Mouse (Mus musculus) retina, adult 2 months (tissue): Measurements from ENCODE around the gene Parp8.

ENCODE experiments used
- DNase-seq: peaks from one replicate; pipeline ENCODE4 v3.0.0-alpha.2; 2012; ENCODE audit warnings: low read depth, low spot score

Gene Parp8

GRCm38 (mm10) chr13:117018676-117019075 is 6.7 kb downstream of the Parp8 start:
- no peak for DNase-seq

GRCm38 (mm10) chr13:117013516-117013915 is 11.8 kb downstream of the Parp8 start:
- no peak for DNase-seq

GRCm38 (mm10) chr13:117012031-117012430 is 13.3 kb downstream of the Parp8 start:
- DNase-seq: no peak

- no peak for DNase-seq
Observed at GRCm38 (mm10) chr13:117010143-117010542, 15.2 kb downstream of the Parp8 start.

- DNase-seq: no peak
Observed at GRCm38 (mm10) chr13:117008021-117009015, 17.0 kb downstream of the Parp8 start.

GRCm38 (mm10) chr13:117007566-117007965 is 17.8 kb downstream of the Parp8 start:
- DNase-seq: no peak

- no peak for DNase-seq
Observed at GRCm38 (mm10) chr13:117006638-117007037, 18.7 kb downstream of the Parp8 start.

- no peak for DNase-seq
Observed at GRCm38 (mm10) chr13:117000493-117000892, 24.8 kb downstream of the Parp8 start.

GRCm38 (mm10) chr13:116991560-116991959 is 33.8 kb downstream of the Parp8 start:
- DNase-seq: no peak

- no peak for DNase-seq
Observed at GRCm38 (mm10) chr13:116990327-116990726, 35.0 kb downstream of the Parp8 start.

- DNase-seq: no peak
Observed at GRCm38 (mm10) chr13:116988706-116989105, 36.6 kb downstream of the Parp8 start.

GRCm38 (mm10) chr13:116988208-116988607 is 37.1 kb downstream of the Parp8 start:
- DNase-seq: no peak

GRCm38 (mm10) chr13:116987284-116987683 is 38.1 kb downstream of the Parp8 start:
- DNase-seq: no peak

- DNase-seq: no peak
Observed at GRCm38 (mm10) chr13:116986658-116987057, 38.7 kb downstream of the Parp8 start.

- no peak for DNase-seq
Observed at GRCm38 (mm10) chr13:116974081-116974860, 51.1 kb downstream of the Parp8 start.

- no peak for DNase-seq
Observed at GRCm38 (mm10) chr13:116973491-116973890, 51.8 kb downstream of the Parp8 start.

- no peak for DNase-seq
Observed at GRCm38 (mm10) chr13:116972036-116972611, 53.2 kb downstream of the Parp8 start.

GRCm38 (mm10) chr13:116970706-116971428 is 54.5 kb downstream of the Parp8 start:
- DNase-seq: no peak

- no peak for DNase-seq
Observed at GRCm38 (mm10) chr13:116969650-116970049, 55.7 kb downstream of the Parp8 start.

GRCm38 (mm10) chr13:116968906-116969305 is 56.4 kb downstream of the Parp8 start:
- DNase-seq: no peak

- no peak for DNase-seq
Observed at GRCm38 (mm10) chr13:116967459-116967858, 57.9 kb downstream of the Parp8 start.
